Mouse (Mus musculus) layer of hippocampus, adult 9-11 months (tissue): ENCODE measurements at regions not wholly inside any gene's neighbourhood (a gene's known extent, or its start where the extent isn't known, plus 50 kb on each side); places are given as distances from the start of the nearest gene placed in this dataset.

Source experiments
- DNase-seq: peaks from one replicate; pipeline ENCODE4 v3.0.0; 2022

GRCm38 (mm10) chr1:164622946-164623345 lies 164.8 kb upstream of the Atp1b1 start:
- no peak for DNase-seq

GRCm38 (mm10) chr1:164622417-164622816 lies 164.3 kb upstream of the Atp1b1 start:
- DNase-seq, result no peak

- DNase-seq, result no peak
Observed at GRCm38 (mm10) chr1:164620129-164620528, 162.0 kb upstream of the Atp1b1 start.

GRCm38 (mm10) chr1:164617871-164618270 lies 159.7 kb upstream of the Atp1b1 start:
- DNase-seq, result no peak

- no peak for DNase-seq
Observed at GRCm38 (mm10) chr1:164607061-164607460, 148.9 kb upstream of the Atp1b1 start.

- no peak for DNase-seq
Observed at GRCm38 (mm10) chr1:164606141-164606754, 148.1 kb upstream of the Atp1b1 start.

GRCm38 (mm10) chr1:164603433-164603832 lies 145.3 kb upstream of the Atp1b1 start:
- DNase-seq, result no peak

- DNase-seq, result no peak
Observed at GRCm38 (mm10) chr1:164602568-164602967, 144.4 kb upstream of the Atp1b1 start.

GRCm38 (mm10) chr1:164590205-164590613 lies 132.1 kb upstream of the Atp1b1 start:
- peak; percentile 84 for DNase-seq

GRCm38 (mm10) chr1:164586066-164586989 lies 128.2 kb upstream of the Atp1b1 start:
- DNase-seq, result peak; percentile 91

- peak; percentile 76 for DNase-seq
Observed at GRCm38 (mm10) chr1:164576856-164577489, 118.8 kb upstream of the Atp1b1 start.

- DNase-seq, result no peak
Observed at GRCm38 (mm10) chr1:164573639-164574038, 115.5 kb upstream of the Atp1b1 start.

GRCm38 (mm10) chr1:164572183-164572582 lies 114.0 kb upstream of the Atp1b1 start:
- DNase-seq, result no peak

GRCm38 (mm10) chr1:164571496-164572078 lies 113.4 kb upstream of the Atp1b1 start:
- no peak for DNase-seq

- DNase-seq, result no peak
Observed at GRCm38 (mm10) chr1:164564847-164565246, 106.7 kb upstream of the Atp1b1 start.

GRCm38 (mm10) chr1:164559546-164560228 lies 101.5 kb upstream of the Atp1b1 start:
- DNase-seq, result no peak

- DNase-seq, result no peak
Observed at GRCm38 (mm10) chr1:164552658-164553057, 94.5 kb upstream of the Atp1b1 start.

GRCm38 (mm10) chr1:164551019-164551418 lies 92.9 kb upstream of the Atp1b1 start:
- DNase-seq, result no peak

- no peak for DNase-seq
Observed at GRCm38 (mm10) chr1:164550596-164550995, 92.4 kb upstream of the Atp1b1 start.

- no peak for DNase-seq
Observed at GRCm38 (mm10) chr1:164548071-164548470, 89.9 kb upstream of the Atp1b1 start.

- DNase-seq, result no peak
Observed at GRCm38 (mm10) chr1:164545843-164546242, 87.7 kb upstream of the Atp1b1 start.

- DNase-seq, result no peak
Observed at GRCm38 (mm10) chr1:164543045-164543803, 85.1 kb upstream of the Atp1b1 start.
